Mouse (Mus musculus): ENCODE measurements around the gene Ly6g5c. TPM values are rescaled to one million over a fixed set of nuclear protein-coding genes. Genes with fewer than 3 reads are reported as not detected.
A peak's percentile ranks its signal among the peaks of the same experiment; 100 is the strongest.

Ly6g5c gene
- total RNA-seq, 2 experiments from 2014 or later = not detected

- DNase-seq = no peak
Observed at GRCm38 (mm10) chr17:35080710-35081109, 27.4 kb upstream of the Ly6g5c start.

- DNase-seq = no peak
Observed at GRCm38 (mm10) chr17:35082841-35083576, 25.1 kb upstream of the Ly6g5c start.

GRCm38 (mm10) chr17:35083929-35084497, 24.1 kb upstream of the Ly6g5c start:
- DNase-seq = no peak

GRCm38 (mm10) chr17:35085208-35085865, 22.7 kb upstream of the Ly6g5c start, which contains the start of gene Ly6g6f:
TSS of gene Ly6g6f (minus strand) at chr17:35085610.
- no peak for DNase-seq

GRCm38 (mm10) chr17:35088151-35088550, 19.9 kb upstream of the Ly6g5c start:
- no peak for DNase-seq

- DNase-seq = peak; percentile 95
Observed at GRCm38 (mm10) chr17:35088825-35089644, 19.0 kb upstream of the Ly6g5c start, which contains the start of gene Abhd16a. TSS of gene Abhd16a (plus strand) at chr17:35089263.

GRCm38 (mm10) chr17:35090166-35090932, 17.7 kb upstream of the Ly6g5c start:
- peak; percentile 44 for DNase-seq

GRCm38 (mm10) chr17:35092403-35093198, 15.5 kb upstream of the Ly6g5c start:
- DNase-seq = no peak

GRCm38 (mm10) chr17:35094475-35095365, 13.4 kb upstream of the Ly6g5c start:
- no peak for DNase-seq

- DNase-seq = no peak
Observed at GRCm38 (mm10) chr17:35096597-35096996, 11.5 kb upstream of the Ly6g5c start.

GRCm38 (mm10) chr17:35097164-35097655, 10.9 kb upstream of the Ly6g5c start:
- DNase-seq = no peak

- DNase-seq = no peak
Observed at GRCm38 (mm10) chr17:35100196-35100765, 7.8 kb upstream of the Ly6g5c start.

GRCm38 (mm10) chr17:35101161-35101560, 6.9 kb upstream of the Ly6g5c start:
- DNase-seq = no peak

GRCm38 (mm10) chr17:35102299-35102698, 5.8 kb upstream of the Ly6g5c start:
- DNase-seq = no peak

- DNase-seq = peak; percentile 27
Observed at GRCm38 (mm10) chr17:35103221-35103690, 4.8 kb upstream of the Ly6g5c start.

- DNase-seq = no peak
Observed at GRCm38 (mm10) chr17:35104079-35104478, 4.0 kb upstream of the Ly6g5c start.

GRCm38 (mm10) chr17:35104754-35105153, 3.3 kb upstream of the Ly6g5c start:
- no peak for DNase-seq

GRCm38 (mm10) chr17:35105740-35106389, 2.2 kb upstream of the Ly6g5c start:
- no peak for DNase-seq

Data from gastrocnemius, postnatal 25 days (tissue).